Mouse (Mus musculus): ENCODE measurements at regions not wholly inside any gene's neighbourhood (a gene's known extent, or its start where the extent isn't known, plus 50 kb on each side); places are given as distances from the start of the nearest gene placed in this dataset.

- no peak for TF ChIP-seq EP300 (optimal IDR thresholded peaks at IDR 0.05)
- no peak for TF ChIP-seq CTCF (IDR thresholded peaks at IDR 0.05; ENCODE audit: low read depth)
These were observed 531.3 kb downstream of the Cypt12 start for GRCm38 (mm10) chr3:18479557-18479956.

All from stomach, postnatal 0 days (tissue).